9 mouse cellular contexts compared by ENCODE assay signal in genomic region chr5:100079931-100080275, GRCm38 (mm10). TPM values are rescaled to one million over a fixed set of nuclear protein-coding genes. Genes with fewer than 3 reads are reported as not detected.
DNase-seq lines count a peak whose midpoint lies in the region; ATAC-seq lines count a peak whose summit lies in the region.
"Had no signal": no experiment of that assay in that cellular context is flagged by ENCODE, and none has a peak within 500 bp of the region (broad histone marks: within the 10 kb centered on the region; RNA-seq: fewer than 3 reads in every experiment).

No protein-coding gene starts in this region.

- H3K4me1 ChIP-seq in kidney, embryonic 16.5 days (ENCODE audit: insufficient read depth, low read length): peaks cover 26% of the 10 kb centered on the region
- H3K4me1 ChIP-seq in embryonic facial prominence, embryonic 14.5 days (ENCODE audit: control insufficient read depth, insufficient read depth, low read length): peaks cover 12% of the 10 kb centered on the region
- H3K4me1 ChIP-seq in intestine, embryonic 15.5 days (replicated peaks): peaks cover 13% of the 10 kb centered on the region; the same call in 1 of the 2 replicates
- H3K4me1 ChIP-seq in neural tube, embryonic 14.5 days (ENCODE audit: control insufficient read depth, insufficient read depth, low read length): peaks cover under 1% of the 10 kb centered on the region; the same call in 1 of the 2 replicates

- no peaks in the 10 kb centered on the region for H3K9me3 ChIP-seq in kidney, embryonic 16.5 days (ENCODE audit: low read length)
- no peaks in the 10 kb centered on the region for H3K9me3 ChIP-seq in embryonic facial prominence, embryonic 14.5 days (ENCODE audit: control insufficient read depth, low read length)
- H3K9me3 ChIP-seq in intestine, embryonic 15.5 days: no peaks in the 10 kb centered on the region
- H3K9me3 ChIP-seq in neural tube, embryonic 14.5 days (ENCODE audit: control insufficient read depth, low read length): no peaks in the 10 kb centered on the region
- H3K9me3 ChIP-seq: limb, embryonic 15.5 days had no signal

- no peak for ATAC-seq in kidney, embryonic 16.5 days (ENCODE audit: low FRiP score, low TSS enrichment)
- ATAC-seq in embryonic facial prominence, embryonic 14.5 days (ENCODE audit: low read depth): no peak
- 0 out of 2 replicates have a peak, but pooled peaks have one; percentile 13 for ATAC-seq in intestine, embryonic 15.5 days
- ATAC-seq in neural tube, embryonic 14.5 days (ENCODE audit: low read depth): 0 out of 2 replicates have a peak, but pooled peaks have one; percentile 36
- ATAC-seq in erythroblast, adult 5-6 weeks (replicated peaks; ENCODE audit: low FRiP score, poor library complexity, severe bottlenecking): no peak

- DNase-seq in kidney, adult 8-10 months: no peak
- DNase-seq in embryonic facial prominence, embryonic 14.5 days (ENCODE audit: low spot score): no peak
- no peak for DNase-seq in c-Kit-positive CD71-positive TER-119-positive erythroid progenitor cells, embryonic 14.5 days (ENCODE audit: low spot score)
- DNase-seq in left cerebral cortex, adult 11 months (ENCODE audit: low spot score): no peak

- H3K9ac ChIP-seq in kidney, embryonic 16.5 days (replicated peaks; ENCODE audit: low read length): 0 out of 2 replicates have a peak overlapping the region, but pooled peaks have one; percentile 35
- H3K9ac ChIP-seq in embryonic facial prominence, embryonic 14.5 days (ENCODE audit: low read depth, low read length): no peak overlapping the region
- no peak overlapping the region for H3K9ac ChIP-seq in intestine, embryonic 15.5 days
- no peak overlapping the region for H3K9ac ChIP-seq in neural tube, embryonic 14.5 days (replicated peaks; ENCODE audit: low read depth, low read length)

- WGBS in kidney, embryonic 16.5 days: 59% methylated on average over 8 of the region's 8 CpGs
- 74% methylated on average over 8 of the region's 8 CpGs for WGBS in embryonic facial prominence, embryonic 14.5 days
- 86% methylated on average over 8 of the region's 8 CpGs for WGBS in intestine, embryonic 15.5 days
- 68% methylated on average over 8 of the region's 8 CpGs for WGBS in neural tube, embryonic 14.5 days

- H3K36me3 ChIP-seq in kidney, embryonic 16.5 days (ENCODE audit: insufficient read depth, low read length): peaks cover 8% of the 10 kb centered on the region; the same call in 1 of the 2 replicates
- no peaks in the 10 kb centered on the region for H3K36me3 ChIP-seq in embryonic facial prominence, embryonic 14.5 days (ENCODE audit: control insufficient read depth, insufficient read depth, low read length)
- no peaks in the 10 kb centered on the region for H3K36me3 ChIP-seq in intestine, embryonic 15.5 days
- no peaks in the 10 kb centered on the region for H3K36me3 ChIP-seq in neural tube, embryonic 14.5 days (ENCODE audit: control insufficient read depth, insufficient read depth, low read length)
- H3K36me3 ChIP-seq: limb, embryonic 15.5 days had no signal

- no peak overlapping the region for H3K4me3 ChIP-seq in kidney, embryonic 16.5 days (ENCODE audit: low read length)
- H3K4me3 ChIP-seq in embryonic facial prominence, embryonic 14.5 days (ENCODE audit: low read depth, low read length): no peak overlapping the region
- H3K4me3 ChIP-seq in intestine, embryonic 15.5 days (replicated peaks): peak overlapping the region; percentile 29; the same call in 1 of the 2 replicates
- H3K4me3 ChIP-seq in neural tube, embryonic 14.5 days (ENCODE audit: low read depth, low read length): no peak overlapping the region

- no peaks in the 10 kb centered on the region; the same call in 1 of the 2 replicates for H3K27me3 ChIP-seq in kidney, embryonic 16.5 days (ENCODE audit: insufficient read depth, low read length)
- no peaks in the 10 kb centered on the region for H3K27me3 ChIP-seq in embryonic facial prominence, embryonic 14.5 days (replicated peaks; ENCODE audit: control insufficient read depth, insufficient read depth, low read length)
- no peaks in the 10 kb centered on the region for H3K27me3 ChIP-seq in intestine, embryonic 15.5 days (replicated peaks)
- H3K27me3 ChIP-seq in neural tube, embryonic 14.5 days (ENCODE audit: control insufficient read depth, insufficient read depth, low read length): no peaks in the 10 kb centered on the region
- H3K27me3 ChIP-seq: limb, embryonic 15.5 days had no signal

- peak overlapping the region; percentile 64; the same call in 1 of the 2 replicates for H3K4me2 ChIP-seq in kidney, embryonic 16.5 days (replicated peaks; ENCODE audit: low read depth, low read length)
- peak overlapping the region; percentile 54; the same call in 1 of the 2 replicates for H3K4me2 ChIP-seq in embryonic facial prominence, embryonic 14.5 days (ENCODE audit: low read depth, low read length)
- H3K4me2 ChIP-seq in intestine, embryonic 15.5 days (replicated peaks): peak overlapping the region; percentile 72
- H3K4me2 ChIP-seq in neural tube, embryonic 14.5 days (ENCODE audit: low read depth, low read length): no peak overlapping the region

- H3K27ac ChIP-seq in kidney, embryonic 16.5 days (ENCODE audit: low read length): no peak overlapping the region
- H3K27ac ChIP-seq in embryonic facial prominence, embryonic 14.5 days (replicated peaks; ENCODE audit: low read depth, low read length): no peak overlapping the region
- no peak overlapping the region for H3K27ac ChIP-seq in intestine, embryonic 15.5 days
- H3K27ac ChIP-seq in neural tube, embryonic 14.5 days (ENCODE audit: low read depth, low read length): no peak overlapping the region
- H3K27ac ChIP-seq: limb, embryonic 15.5 days had no signal

RNA-seq across cellular contexts. Expression of gene Enoph1, which starts 40.1 kb away (rescaled TPM):
- 47.7 and 52.1 TPM in 2 replicates for polyA plus RNA-seq in kidney, embryonic 16.5 days (2015; fragmentation: Nextera tagmentation; extraction: Ambion mirVana)
- polyA plus RNA-seq in embryonic facial prominence, embryonic 14.5 days (2014; fragmentation: Nextera tagmentation; extraction: Ambion mirVana): 37.2 and 37.6 TPM in 2 replicates
- polyA plus RNA-seq in intestine, embryonic 15.5 days (2015; fragmentation: Nextera tagmentation; extraction: Ambion mirVana): 49.2 and 49.8 TPM in 2 replicates
- polyA plus RNA-seq in neural tube, embryonic 14.5 days (2014; fragmentation: Nextera tagmentation; extraction: Ambion mirVana): 46.0 and 49.9 TPM in 2 replicates
- 8.4 and 11.5 TPM in 2 replicates for total RNA-seq in erythroblast, adult 5-6 weeks (2015; ENCODE audit: low replicate concordance)
- total RNA-seq in erythroblast, adult 5-6 weeks (2017; ENCODE audit: low replicate concordance): 3.8 and 7.2 TPM in 2 replicates

RNA-seq across cellular contexts. Expression of gene Hnrnpdl, which starts 40.4 kb away (rescaled TPM):
- 153 and 162 TPM in 2 replicates for polyA plus RNA-seq in kidney, embryonic 16.5 days (2015; fragmentation: Nextera tagmentation; extraction: Ambion mirVana)
- polyA plus RNA-seq in embryonic facial prominence, embryonic 14.5 days (2014; fragmentation: Nextera tagmentation; extraction: Ambion mirVana): 148 and 178 TPM in 2 replicates
- 128 and 132 TPM in 2 replicates for polyA plus RNA-seq in intestine, embryonic 15.5 days (2015; fragmentation: Nextera tagmentation; extraction: Ambion mirVana)
- polyA plus RNA-seq in neural tube, embryonic 14.5 days (2014; fragmentation: Nextera tagmentation; extraction: Ambion mirVana): 208 and 236 TPM in 2 replicates
- 78.4 and 82.3 TPM in 2 replicates for total RNA-seq in erythroblast, adult 5-6 weeks (2015; ENCODE audit: low replicate concordance)
- 106 and 110 TPM in 2 replicates for total RNA-seq in erythroblast, adult 5-6 weeks (2017; ENCODE audit: low replicate concordance)

Comparison
In these comparisons a context has a peak if more than half of its experiments do, and no peak if none do; other contexts are left out.
1. ATAC-seq: peak in intestine, embryonic 15.5 days (single experiment) and neural tube, embryonic 14.5 days (single experiment); none in kidney, embryonic 16.5 days (single experiment), embryonic facial prominence, embryonic 14.5 days (single experiment) and erythroblast, adult 5-6 weeks (single experiment).